Mouse (Mus musculus) megakaryocyte progenitor cell, adult 5-6 weeks (primary cell): ENCODE results near the gene Pan2. TPM values are rescaled to one million over a fixed set of nuclear protein-coding genes. Genes with fewer than 3 reads are reported as not detected.
"Not testable (repeated sequence)": the region's sequence is repeated elsewhere in the genome, so short reads cannot be mapped to it uniquely, and the experiment has no call there.

Experiments used
- ATAC-seq: replicated peaks from 2 replicates; pipeline ENCODE4 v1.8.0; 2016; ENCODE audit warnings: mild to moderate bottlenecking, moderate TSS enrichment, inconsistent platforms; ENCODE audit not compliant: poor library complexity
- total RNA-seq, 2 experiments: library from RNA; stranded (forward) in 1 of 2; stranded (reverse) in 1 of 2; fragments of 157-497, 149-512 nt in 1 of 2; fragments of 200-1000 nt in 1 of 2; gene quantifications; 2 replicates each; pipeline versions ENCODE4 v1.2.3 to v1.2.4; 2015 to 2017

Pan2 gene
- total RNA-seq, 2 experiments from 2014 or later, result 12.2 to 16.4 TPM

- not testable (repeated sequence) for ATAC-seq
Measured at GRCm38 (mm10) chr10:128332358-128333249, 29.5 kb downstream of the Pan2 start.

GRCm38 (mm10) chr10:128335582-128335981 is 32.4 kb downstream of the Pan2 start:
- peak; percentile 35 for ATAC-seq

GRCm38 (mm10) chr10:128336195-128336594 is 33.1 kb downstream of the Pan2 start:
- ATAC-seq, result no peak

- ATAC-seq, result no peak
Measured at GRCm38 (mm10) chr10:128336597-128336996, 33.5 kb downstream of the Pan2 start.

- ATAC-seq, result peak; percentile 81
Measured at GRCm38 (mm10) chr10:128337306-128338181, 34.4 kb downstream of the Pan2 start, which contains the start of gene Cs. Gene Cs (plus strand): TSS chr10:128337734.

GRCm38 (mm10) chr10:128338415-128338814 is 35.3 kb downstream of the Pan2 start:
- ATAC-seq, result peak; percentile 18; the same call in 1 of the 2 replicates

GRCm38 (mm10) chr10:128338948-128339347 is 35.8 kb downstream of the Pan2 start:
- no peak for ATAC-seq

GRCm38 (mm10) chr10:128340257-128340656 is 37.1 kb downstream of the Pan2 start:
- ATAC-seq, result peak; percentile 5; the same call in 1 of the 2 replicates

GRCm38 (mm10) chr10:128343436-128343835 is 40.3 kb downstream of the Pan2 start:
- ATAC-seq, result no peak

GRCm38 (mm10) chr10:128344568-128345275 is 41.6 kb downstream of the Pan2 start:
- peak; percentile 95 for ATAC-seq

- no peak for ATAC-seq
Measured at GRCm38 (mm10) chr10:128347541-128347940, 44.4 kb downstream of the Pan2 start.

GRCm38 (mm10) chr10:128358796-128359195 is 55.7 kb downstream of the Pan2 start:
- peak; percentile 82 for ATAC-seq

- no peak for ATAC-seq
Measured at GRCm38 (mm10) chr10:128359226-128359625, 56.1 kb downstream of the Pan2 start.

GRCm38 (mm10) chr10:128361836-128362235 is 58.7 kb downstream of the Pan2 start:
- ATAC-seq, result no peak

GRCm38 (mm10) chr10:128362568-128362967 is 59.4 kb downstream of the Pan2 start:
- ATAC-seq, result peak; percentile 57

- ATAC-seq, result no peak
Measured at GRCm38 (mm10) chr10:128367899-128368401, 64.8 kb downstream of the Pan2 start.

GRCm38 (mm10) chr10:128368402-128369217 is 65.5 kb downstream of the Pan2 start, which contains the start of gene Coq10a:
Gene Coq10a (minus strand): TSS chr10:128368997.
- ATAC-seq, result peak; percentile 76

GRCm38 (mm10) chr10:128369218-128369543 is 66.0 kb downstream of the Pan2 start:
- ATAC-seq, result no peak

- no peak for ATAC-seq
Measured at GRCm38 (mm10) chr10:128369599-128369998, 66.5 kb downstream of the Pan2 start.

GRCm38 (mm10) chr10:128370021-128370420 is 66.9 kb downstream of the Pan2 start:
- ATAC-seq, result no peak
